Mouse (Mus musculus) adrenal gland, adult 2 months (tissue): ENCODE results near the gene Fam131c. TPM values are rescaled to one million over a fixed set of nuclear protein-coding genes. Genes with fewer than 3 reads are reported as not detected.

ENCODE experiments used
- microRNA-seq, 2 experiments: library from miRNA; unstranded; fragments of <30 nt; microRNA quantifications; one replicate each; pipeline ENCODE4 v1.2.0; 2021
- polyA plus RNA-seq: library from polyadenylated mRNA; depleted of rRNA; stranded (reverse); fragments of >200 nt; gene quantifications from 2 replicates; pipeline ENCODE4 v1.2.3, GENCODE M21; 2012; rRNA removed
- total RNA-seq, 2 experiments: library from RNA; stranded (reverse); gene quantifications; 2 replicates each; pipeline ENCODE4 v1.2.3; 2021

The Fam131c gene
- total and polyA plus RNA-seq, 3 experiments = 0.86 to 4.5 (median 3.1) TPM

Small RNAs within 50 kb of the gene (microRNA-seq; reads per million reads assigned to microRNA genes)
- 0 reads per million in 2 experiments for gene Gm25690

Other genes with a start within 250 kb of the Fam131c start
- gene Szrd1, start 228.4 kb upstream of the Fam131c start, total RNA-seq = 100 to 1,000 TPM; 130 to 135 TPM
- gene Szrd1, start 228.4 kb upstream of the Fam131c start, polyA plus RNA-seq = 65.0 and 75.7 TPM in 2 replicates
- 10 to 100 TPM; 19.9 to 22.2 TPM for gene Fbxo42, start 220.3 kb upstream of the Fam131c start, total RNA-seq
- 11.3 and 11.4 TPM in 2 replicates for gene Fbxo42, start 220.3 kb upstream of the Fam131c start, polyA plus RNA-seq
- gene Rsg1, start 154.3 kb upstream of the Fam131c start, total RNA-seq = 1 to 10 TPM in 1 of 2 experiments, under 1 TPM in 1; 0.86 to 1.1 TPM
- gene Rsg1, start 154.3 kb upstream of the Fam131c start, polyA plus RNA-seq = 1.7 and 2.3 TPM in 2 replicates
- 10 to 100 TPM; 50.9 to 65.1 TPM for gene Arhgef19, start 128.7 kb upstream of the Fam131c start, total RNA-seq
- 58.3 and 75.8 TPM in 2 replicates for gene Arhgef19, start 128.7 kb upstream of the Fam131c start, polyA plus RNA-seq
- 10 to 100 TPM; 11.7 to 19.4 TPM for gene Epha2, start 67.0 kb upstream of the Fam131c start, total RNA-seq
- 18.0 and 24.1 TPM in 2 replicates for gene Epha2, start 67.0 kb upstream of the Fam131c start, polyA plus RNA-seq
- gene Clcnka, start 30.5 kb downstream of the Fam131c start, total RNA-seq = not detected
- gene Clcnka, start 30.5 kb downstream of the Fam131c start, polyA plus RNA-seq = 0.04 and 0.07 TPM in 2 replicates
- gene Clcnkb, start 47.8 kb downstream of the Fam131c start, total RNA-seq = not detected
- not detected in 2 replicates for gene Clcnkb, start 47.8 kb downstream of the Fam131c start, polyA plus RNA-seq
- 1 to 10 TPM in 1 of 2 experiments, under 1 TPM in 1; 0.26 to 1.1 TPM for gene Hspb7, start 52.6 kb downstream of the Fam131c start, total RNA-seq
- gene Hspb7, start 52.6 kb downstream of the Fam131c start, polyA plus RNA-seq = 1.1 and 1.2 TPM in 2 replicates
- under 1 TPM; 0.32 to 0.55 TPM for gene Srarp, start 67.9 kb downstream of the Fam131c start, total RNA-seq
- 0.22 TPM in 1 of 2 replicates, not detected in the other for gene Srarp, start 67.9 kb downstream of the Fam131c start, polyA plus RNA-seq
- gene Zbtb17, start 76.4 kb downstream of the Fam131c start, total RNA-seq = 10 to 100 TPM; 15.8 to 18.7 TPM
- gene Zbtb17, start 76.4 kb downstream of the Fam131c start, polyA plus RNA-seq = 26.5 and 34.4 TPM in 2 replicates
- gene Spen, start 170.4 kb downstream of the Fam131c start, total RNA-seq = 10 to 100 TPM; 37.8 to 55.3 TPM
- gene Spen, start 170.4 kb downstream of the Fam131c start, polyA plus RNA-seq = 63.9 and 76.4 TPM in 2 replicates
- gene Fblim1, start 237.9 kb downstream of the Fam131c start, total RNA-seq = 10 to 100 TPM in 1 of 2 experiments, 1 to 10 TPM in 1; 9.0 to 23.0 TPM
- 10.4 and 12.8 TPM in 2 replicates for gene Fblim1, start 237.9 kb downstream of the Fam131c start, polyA plus RNA-seq